18 mouse cellular contexts compared by ENCODE assay signal in genomic region chr9:118253829-118254228, GRCm38 (mm10).
A peak's percentile ranks its signal among the peaks of the same experiment; 100 is the strongest.
DNase-seq lines count a peak whose midpoint lies in the region; ATAC-seq lines count a peak whose summit lies in the region.
"Had no signal": no experiment of that assay in that cellular context is flagged by ENCODE, and none has a peak within 500 bp of the region (broad histone marks: within the 10 kb centered on the region; RNA-seq: fewer than 3 reads in every experiment).

No protein-coding gene starts in this region.

- H3K4me2 ChIP-seq in forebrain, embryonic 11.5 days (ENCODE audit: low read depth, low read length, severe bottlenecking), result no peak overlapping the region
- H3K4me2 ChIP-seq: hindbrain, embryonic 14.5 days; midbrain, embryonic 11.5 days had no signal

- no peak overlapping the region for H3K4me3 ChIP-seq in forebrain, embryonic 11.5 days (ENCODE audit: low read depth, low read length)
- no peak overlapping the region for H3K4me3 ChIP-seq in forebrain, embryonic 10.5 days
- H3K4me3 ChIP-seq: erythroblast, embryonic 14.5 days had no signal

- no peak overlapping the region for H3K9ac ChIP-seq in forebrain, embryonic 11.5 days (ENCODE audit: low read length)
- H3K9ac ChIP-seq: hindbrain, embryonic 14.5 days; liver, postnatal 0 days had no signal

- no peaks in the 10 kb centered on the region for H3K36me3 ChIP-seq in forebrain, embryonic 11.5 days (ENCODE audit: control insufficient read depth, insufficient read depth, low read length)
- H3K36me3 ChIP-seq in forebrain, embryonic 10.5 days (replicated peaks), result no peaks in the 10 kb centered on the region

- H3K9me3 ChIP-seq in forebrain, embryonic 11.5 days (ENCODE audit: control insufficient read depth, low read length), result no peaks in the 10 kb centered on the region
- no peaks in the 10 kb centered on the region for H3K9me3 ChIP-seq in forebrain, embryonic 10.5 days

- peaks cover 12% of the 10 kb centered on the region; the same call in 1 of the 2 replicates for H3K27me3 ChIP-seq in forebrain, embryonic 11.5 days (ENCODE audit: control insufficient read depth, insufficient read depth, low read length)
- peaks cover 79% of the 10 kb centered on the region for H3K27me3 ChIP-seq in forebrain, embryonic 10.5 days (ENCODE audit: poor library complexity, severe bottlenecking)

- DNase-seq in forebrain, embryonic 11.5 days (ENCODE audit: low spot score), result peak; percentile 41
- DNase-seq in forebrain, embryonic 10.5 days (ENCODE audit: extremely low spot score, low spot score), result no peak
- peak; percentile 17 for DNase-seq in thymus, postnatal 4 days
- no peak for DNase-seq in thymus, postnatal 25 days
- DNase-seq in cerebellum, adult 9-11 months, result peak; percentile 79
- no peak for DNase-seq in gastrocnemius, adult 8-10 months (ENCODE audit: low spot score in 2 of 2)
- DNase-seq in urinary bladder, postnatal 25 days (ENCODE audit: low spot score), result no peak
- no peak for DNase-seq in heart, adult 8-10 months (ENCODE audit: low spot score)
- DNase-seq: kidney, adult 8-10 months; kidney, postnatal 36 days; liver; liver, postnatal 0 days; right cerebral cortex, postnatal 4 days had no signal

- no peak overlapping the region for H3K27ac ChIP-seq in forebrain, embryonic 11.5 days (ENCODE audit: low read depth, low read length)
- no peak overlapping the region for H3K27ac ChIP-seq in forebrain, embryonic 10.5 days
- H3K27ac ChIP-seq: hindbrain, embryonic 14.5 days; macrophage had no signal

- no peak for ATAC-seq in forebrain, embryonic 11.5 days (replicated peaks; ENCODE audit: low FRiP score)
- ATAC-seq: forebrain, embryonic 16.5 days; liver, postnatal 0 days had no signal

- H3K4me1 ChIP-seq in forebrain, embryonic 11.5 days (replicated peaks; ENCODE audit: control insufficient read depth, insufficient read depth, low read length), result peaks cover 12% of the 10 kb centered on the region; the same call in 1 of the 2 replicates
- peaks cover 29% of the 10 kb centered on the region for H3K4me1 ChIP-seq in forebrain, embryonic 10.5 days

Comparison
In these comparisons a context has a peak if more than half of its experiments do, and no peak if none do; other contexts are left out.
1. DNase-seq: peak in forebrain, embryonic 11.5 days (single experiment), thymus, postnatal 4 days (single experiment) and cerebellum, adult 9-11 months (single experiment); none in forebrain, embryonic 10.5 days (single experiment), thymus, postnatal 25 days (single experiment), gastrocnemius, adult 8-10 months (0 of 2), urinary bladder, postnatal 25 days (single experiment) and heart, adult 8-10 months (single experiment).